Mouse (Mus musculus) lung, postnatal 0 days (tissue): ENCODE results near the gene Zfp69. TPM values are rescaled to one million over a fixed set of nuclear protein-coding genes. Genes with fewer than 3 reads are reported as not detected.

ENCODE experiments used
- ATAC-seq: fragments of 200-750 bp; cut with Nextera tagmentation; 2 replicates; pipeline ENCODE4 v1.8.0; 2017; ENCODE audit warnings: moderate library complexity
- DNase-seq: peaks from one replicate; pipeline ENCODE4 v3.0.0-alpha.2; 2016; ENCODE audit warnings: low spot score
- H3K27ac ChIP-seq: fragments of 300-500 bp; sonication (generic); 2 replicates; pipeline ENCODE4 v1.5.1; 2014; ENCODE audit warnings: antibody characterized with exemption, mild to moderate bottlenecking, low read length, mixed read lengths
- H3K27me3 ChIP-seq: fragments of 300-500 bp; sonication (generic); replicated peaks from 2 replicates; pipeline ENCODE4 v1.6.1; 2014; ENCODE audit warnings: low read length, mixed read lengths; ENCODE audit not compliant: insufficient read depth
- H3K36me3 ChIP-seq: fragments of 300-500 bp; sonication (generic); 2 replicates; pipeline ENCODE4 v1.6.1; 2014; ENCODE audit warnings: low read length, mixed read lengths; ENCODE audit not compliant: insufficient read depth
- H3K4me1 ChIP-seq: fragments of 300-500 bp; sonication (generic); 2 replicates; pipeline ENCODE4 v1.6.1; 2014; ENCODE audit warnings: antibody characterized with exemption, low read depth, low read length, mixed read lengths; ENCODE audit not compliant: insufficient read depth
- H3K4me2 ChIP-seq: fragments of 300-500 bp; sonication (generic); replicated peaks from 2 replicates; pipeline ENCODE4 v1.6.1; 2014; ENCODE audit warnings: low read depth, mild to moderate bottlenecking, low read length, moderate library complexity, mixed read lengths
- H3K4me3 ChIP-seq: fragments of 300-500 bp; sonication (generic); 2 replicates; pipeline ENCODE4 v1.5.1; 2014; ENCODE audit warnings: low read depth, low read length
- H3K9ac ChIP-seq: fragments of 300-500 bp; sonication (generic); replicated peaks from 2 replicates; pipeline ENCODE4 v1.6.1; 2014; ENCODE audit warnings: low read depth, mild to moderate bottlenecking
- H3K9me3 ChIP-seq: fragments of 300-500 bp; sonication (generic); 2 replicates; pipeline ENCODE4 v1.6.1; 2016; ENCODE audit warnings: low read length, mixed read lengths
- CTCF ChIP-seq: IDR thresholded peaks from 2 replicates; pipeline ENCODE4 v1.5.1; 2016; ENCODE audit warnings: antibody characterized with exemption, mild to moderate bottlenecking
- EP300 ChIP-seq: IDR thresholded peaks from 2 replicates; pipeline ENCODE4 v1.6.1; 2016; ENCODE audit warnings: antibody characterized with exemption, mild to moderate bottlenecking, control low read depth
- WGBS: fragments of 180-500 bp; shearing (Covaris S2); extraction: QIAGEN DNeasy Blood & Tissue Kit; methylation state at CpG from one replicate; pipeline ENCODE4 v1.1.7; 2014; 5-methylcytosine and 5-hydroxymethylcytosine counted together
- polyA plus RNA-seq: library from polyadenylated mRNA; unstranded; fragments of >200 nt; fragmentation: Nextera tagmentation; extraction: Ambion mirVana; gene quantifications from 2 replicates; pipeline ENCODE4 v1.2.1, GENCODE M21; 2015

Gene Zfp69
- polyA plus RNA-seq, 1 experiment from 2014 or later: 6.7 TPM

- Histone ChIP-seq H3K36me3 (no peaks in the 10 kb centered on the region), H3K9me3 (no peaks in the 10 kb centered on the region), H3K9ac (0 out of 2 replicates have a peak overlapping the region, but pooled peaks have one; percentile 2), H3K4me1 (no peaks in the 10 kb centered on the region), H3K27me3 (no peaks in the 10 kb centered on the region), H3K4me2 (peak overlapping the region; percentile 39), H3K27ac (peak overlapping the region; percentile 71), H3K4me3 (no peak overlapping the region)
- DNase-seq (peak; percentile 50), ATAC-seq (no peak)
- WGBS: 49% methylated on average over 3 of the region's 3 CpGs
- no peak; the same call in 1 of the 2 replicates for TF ChIP-seq EP300
- no peak for TF ChIP-seq CTCF
These were observed 2.6 kb downstream of the Zfp69 start for GRCm38 (mm10) chr4:120948938-120949337.

GRCm38 (mm10) chr4:120935006-120935405, 16.5 kb downstream of the Zfp69 start:
- Histone ChIP-seq H3K4me1 (no peaks in the 10 kb centered on the region), H3K36me3 (no peaks in the 10 kb centered on the region; the same call in 1 of the 2 replicates), H3K27ac (no peak overlapping the region), H3K27me3 (no peaks in the 10 kb centered on the region), H3K4me2 (no peak overlapping the region), H3K4me3 (no peak overlapping the region), H3K9me3 (0 out of 2 replicates have a peak, but pooled peaks cover 5% of the 10 kb centered on the region), H3K9ac (no peak overlapping the region)
- WGBS: 60% methylated on average over 3 of the region's 3 CpGs
- TF ChIP-seq CTCF (no peak), EP300 (no peak)
- ATAC-seq (no peak), DNase-seq (no peak)

GRCm38 (mm10) chr4:120930736-120931135, 20.8 kb downstream of the Zfp69 start:
- Histone ChIP-seq H3K27ac (no peak overlapping the region), H3K27me3 (no peaks in the 10 kb centered on the region), H3K4me2 (no peak overlapping the region), H3K9me3 (0 out of 2 replicates have a peak, but pooled peaks cover 5% of the 10 kb centered on the region), H3K9ac (no peak overlapping the region), H3K4me3 (no peak overlapping the region), H3K4me1 (no peaks in the 10 kb centered on the region), H3K36me3 (no peaks in the 10 kb centered on the region; the same call in 1 of the 2 replicates)
- DNase-seq (no peak), ATAC-seq (no peak)
- TF ChIP-seq CTCF (no peak), EP300 (no peak)
- 96% methylated on average over 18 of the region's 18 CpGs for WGBS

- Histone ChIP-seq H3K9ac (no peak overlapping the region), H3K4me3 (no peak overlapping the region), H3K36me3 (no peaks in the 10 kb centered on the region; the same call in 1 of the 2 replicates), H3K9me3 (0 out of 2 replicates have a peak, but pooled peaks cover 5% of the 10 kb centered on the region), H3K4me2 (no peak overlapping the region), H3K27ac (no peak overlapping the region), H3K27me3 (no peaks in the 10 kb centered on the region), H3K4me1 (peaks cover 3% of the 10 kb centered on the region; the same call in 1 of the 2 replicates)
- ATAC-seq (no peak), DNase-seq (no peak)
- WGBS: 78% methylated on average over 3 of the region's 3 CpGs
- no peak for TF ChIP-seq EP300
- peak; percentile 37 for TF ChIP-seq CTCF
These were observed 22.8 kb downstream of the Zfp69 start for GRCm38 (mm10) chr4:120928686-120929085.

- peaks cover 3% of the 10 kb centered on the region; the same call in 1 of the 2 replicates for H3K36me3 ChIP-seq
- peak; percentile 64 for TF ChIP-seq CTCF
- TF ChIP-seq EP300: no peak; the same call in 1 of the 2 replicates
- no peaks in the 10 kb centered on the region for H3K27me3 ChIP-seq
- 11% methylated on average over 3 of the region's 3 CpGs for WGBS
- peak; percentile 75 for DNase-seq
- peak overlapping the region; percentile 50 for H3K4me3 ChIP-seq
- H3K9me3 ChIP-seq: no peaks in the 10 kb centered on the region
- H3K4me1 ChIP-seq: peaks cover 3% of the 10 kb centered on the region; the same call in 1 of the 2 replicates
- peak overlapping the region; percentile 57 for H3K4me2 ChIP-seq
- H3K9ac ChIP-seq: peak overlapping the region; percentile 72
- peak overlapping the region; percentile 93 for H3K27ac ChIP-seq
- peak; percentile 67 for ATAC-seq
These were observed 26.1 kb downstream of the Zfp69 start for GRCm38 (mm10) chr4:120925386-120925785.

GRCm38 (mm10) chr4:120924554-120925299, 26.8 kb downstream of the Zfp69 start, which contains the start of gene Exo5:
Gene Exo5 (minus strand): TSS chr4:120925017.
- H3K27ac ChIP-seq: peak within 1 kb of the TSS; percentile 93
- H3K4me2 ChIP-seq: peak within 1 kb of the TSS; percentile 57
- H3K9ac ChIP-seq: peak within 1 kb of the TSS; percentile 72
- H3K4me3 ChIP-seq: peak within 1 kb of the TSS; percentile 50
- no peaks in the 10 kb centered on the region for H3K27me3 ChIP-seq
- peak; percentile 100 for ATAC-seq
- 0 out of 2 replicates have a peak, but pooled peaks cover 3% of the 10 kb centered on the region for H3K36me3 ChIP-seq
- no peaks in the 10 kb centered on the region for H3K9me3 ChIP-seq
- peak; percentile 96 for DNase-seq
- WGBS: under 1% methylated on average over 33 of the region's 33 CpGs
- TF ChIP-seq CTCF (no peak), EP300 (peak; percentile 82)
- H3K4me1 ChIP-seq: peaks cover 3% of the 10 kb centered on the region; the same call in 1 of the 2 replicates
